Comparison of ENCODE assay signal across 22 mouse cellular contexts in the genomic region with DNA sequence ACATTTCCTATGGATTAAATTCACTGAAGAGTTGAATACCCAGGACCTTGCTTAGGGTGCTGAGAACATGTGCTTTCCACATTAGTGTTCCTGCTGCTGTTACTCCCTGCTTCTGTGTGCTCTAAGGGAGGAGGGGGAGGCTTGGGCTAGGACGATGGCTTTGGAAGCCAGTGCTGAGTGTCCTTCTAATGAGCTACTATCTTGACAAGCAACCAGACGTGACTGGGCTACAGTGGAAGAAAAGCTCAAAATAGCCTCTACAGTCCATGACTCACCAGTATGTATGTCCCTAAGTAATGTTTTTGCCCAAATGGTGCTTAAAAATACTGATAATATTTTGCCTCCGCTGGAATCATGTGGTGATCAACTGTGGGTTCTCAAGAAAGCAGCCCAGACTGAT.
"Had no signal": no experiment of that assay in that cellular context is flagged by ENCODE, and none has a peak within 500 bp of the region (broad histone marks: within the 10 kb centered on the region; RNA-seq: fewer than 3 reads in every experiment).

No protein-coding gene starts in this region.

- H3K4me3 ChIP-seq: left cerebral cortex, adult 2 months; limb, embryonic 12.5 days; limb, embryonic 15.5 days; midbrain, embryonic 12.5 days; myocyte; neural tube, embryonic 13.5 days had no signal

- ATAC-seq: intestine, postnatal 0 days; liver, postnatal 0 days; lung, postnatal 0 days; midbrain, embryonic 16.5 days had no signal

- H3K36me3 ChIP-seq: limb, embryonic 12.5 days; limb, embryonic 15.5 days; midbrain, embryonic 12.5 days; neural tube, embryonic 13.5 days had no signal

- H3K4me2 ChIP-seq: limb, embryonic 12.5 days; limb, embryonic 15.5 days; liver, embryonic 11.5 days; lung, embryonic 14.5 days; midbrain, embryonic 12.5 days; neural tube, embryonic 13.5 days had no signal

- H3K27ac ChIP-seq: left cerebral cortex, adult 2 months; limb, embryonic 12.5 days; limb, embryonic 15.5 days; liver, embryonic 14.5 days; macrophage; midbrain, embryonic 12.5 days; neural tube, embryonic 13.5 days; stomach, postnatal 0 days had no signal

- H3K9me3 ChIP-seq: limb, embryonic 12.5 days; limb, embryonic 15.5 days; midbrain, embryonic 12.5 days; neural tube, embryonic 13.5 days had no signal

- H3K27me3 ChIP-seq: neural tube, embryonic 13.5 days had no signal

- H3K9ac ChIP-seq: limb, embryonic 12.5 days; limb, embryonic 15.5 days; liver, embryonic 14.5 days; liver, postnatal 0 days; lung, embryonic 14.5 days; midbrain, embryonic 12.5 days; neural tube, embryonic 13.5 days had no signal

- H3K4me1 ChIP-seq: limb, embryonic 12.5 days; limb, embryonic 15.5 days had no signal

- DNase-seq: kidney, postnatal 10 days; layer of hippocampus, postnatal 36 days; left cerebral cortex, postnatal 4 days; liver, postnatal 0 days; lung, embryonic 14.5 days; right cerebral cortex, postnatal 4 days; thymus, adult 2 months; thymus, postnatal 14 days; thymus, postnatal 4 days had no signal
